Mouse (Mus musculus): ENCODE measurements around the gene Frem3. TPM values are rescaled to one million over a fixed set of nuclear protein-coding genes. Genes with fewer than 3 reads are reported as not detected.

The Frem3 gene
- polyA plus RNA-seq, 1 experiment, result not detected

GRCm38 (mm10) chr8:80739932-80740331 is 129.1 kb downstream of the Frem3 start:
- no peak for TF ChIP-seq TCF3 (IDR thresholded peaks at IDR 0.05; ENCODE audit: insufficient read length, low read depth)
- no peak for TF ChIP-seq MAX (IDR thresholded peaks at IDR 0.05; ENCODE audit: low read depth)
- TF ChIP-seq MYOD1 (IDR thresholded peaks at IDR 0.05; ENCODE audit: control insufficient read depth in 1 of 3, insufficient read length in 2 of 3, low read depth in 2 of 3), result no peak
- TF ChIP-seq REST (IDR thresholded peaks at IDR 0.05; ENCODE audit: insufficient read depth, insufficient read length), result no peak
- no peak for TF ChIP-seq SRF (IDR thresholded peaks at IDR 0.05; ENCODE audit: control insufficient read depth, insufficient read length, low read depth)
- no peak for TF ChIP-seq USF1 (IDR thresholded peaks at IDR 0.05; ENCODE audit: low read depth)
- no peak for TF ChIP-seq POLR2A (IDR thresholded peaks at IDR 0.05; ENCODE audit: insufficient read length, low read depth)
- TF ChIP-seq POLR2AphosphoS2 (IDR thresholded peaks at IDR 0.05; ENCODE audit: insufficient read length, low read depth), result no peak
- TF ChIP-seq TCF12 (IDR thresholded peaks at IDR 0.05; ENCODE audit: insufficient read depth, poor library complexity, severe bottlenecking), result no peak
- TF ChIP-seq MYOG (IDR thresholded peaks at IDR 0.05; ENCODE audit: control insufficient read depth in 1 of 3, insufficient read depth in 1 of 3, insufficient read length in 2 of 3, low read depth in 2 of 3), result no peak
- no peak for TF ChIP-seq CEBPB (IDR thresholded peaks at IDR 0.05; ENCODE audit: insufficient read depth, poor library complexity, severe bottlenecking)
- no peak for TF ChIP-seq E2F4 (IDR thresholded peaks at IDR 0.05; ENCODE audit: insufficient read depth)
- peak overlapping the region; percentile 89 for H3ac ChIP-seq (ENCODE audit: control insufficient read depth, insufficient read length)
- peaks cover 12% of the 10 kb centered on the region for H3K36me3 ChIP-seq (ENCODE audit: control insufficient read depth, insufficient read depth)
- peaks cover 30% of the 10 kb centered on the region for H3K79me2 ChIP-seq (ENCODE audit: control insufficient read depth, insufficient read depth)
- H3K27me3 ChIP-seq (ENCODE audit: control insufficient read depth, insufficient read depth, insufficient read length), result no peaks in the 10 kb centered on the region
- peak overlapping the region; percentile 61 for H3K4me2 ChIP-seq (ENCODE audit: low read depth)
- peak overlapping the region; percentile 94 for H3K4me3 ChIP-seq

Other genes starting within 250 kb of the Frem3 start
- gene Gypa, start 117.3 kb upstream of the Frem3 start, polyA plus RNA-seq (2012; fragmentation: generic; extraction: Trizol), result not detected
- 13.5 TPM for gene Smarca5, start 128.4 kb downstream of the Frem3 start, polyA plus RNA-seq (2012; fragmentation: generic; extraction: Trizol)

Measured in myocyte (in vitro differentiated cells).